Mouse (Mus musculus) thymus, adult 2 months (tissue): ENCODE data around the gene Gm49388.

Experiments used
- CTCF ChIP-seq: fragments of 200-500 bp; IDR thresholded peaks from 2 replicates; pipeline ENCODE4 v1.5.1; 2012; ENCODE audit warnings: mild to moderate bottlenecking, control low read depth, low read length, moderate library complexity, borderline replicate concordance; ENCODE audit not compliant: control insufficient read depth, poor library complexity, insufficient read depth; ENCODE audit errors: extremely low read depth
- POLR2A ChIP-seq: fragments of 200-500 bp; IDR thresholded peaks from 2 replicates; pipeline ENCODE4 v1.6.1; 2012; ENCODE audit warnings: mild to moderate bottlenecking, low read length, control low read depth, moderate library complexity; ENCODE audit not compliant: control insufficient read depth, poor library complexity, insufficient read depth; ENCODE audit errors: extremely low read depth

- TF ChIP-seq CTCF: no peak
- TF ChIP-seq POLR2A: no peak
These were observed 23.4 kb downstream of the Gm49388 start for GRCm38 (mm10) chr7:127808821-127809220.
